Mouse (Mus musculus) ES-E14 (cell line): ENCODE measurements at regions not wholly inside any gene's neighbourhood (a gene's known extent, or its start where the extent isn't known, plus 50 kb on each side); places are given as distances from the start of the nearest gene placed in this dataset.

Experiments used
- MAFK ChIP-seq: IDR thresholded peaks from 2 replicates; pipeline ENCODE4 v1.6.1; 2014; ENCODE audit warnings: mild to moderate bottlenecking, low read depth, low read length, inconsistent platforms; ENCODE audit not compliant: insufficient read depth
- ZC3H11A ChIP-seq: IDR thresholded peaks from 2 replicates; pipeline ENCODE4 v1.6.1; 2012; ENCODE audit warnings: low read depth, mild to moderate bottlenecking, inconsistent platforms, low read length, borderline replicate concordance

- TF ChIP-seq MAFK (no peak), ZC3H11A (no peak)
Observed at GRCm38 (mm10) chr6:117255399-117256098, 87.2 kb downstream of the Cxcl12 start.
